Mouse (Mus musculus): ENCODE results near the gene Slc44a4.
"Not testable (repeated sequence)": the region's sequence is repeated elsewhere in the genome, so short reads cannot be mapped to it uniquely, and the experiment has no call there.

- not testable (repeated sequence) for TF ChIP-seq CTCF, EP300 (IDR thresholded peaks at IDR 0.05; ENCODE audit: low read depth)
Measured at GRCm38 (mm10) chr17:34959130-34959778, 45.0 kb downstream of the Slc44a4 start, which contains the start of gene Hspa1b.
